Mouse (Mus musculus): ENCODE data around the gene Atf5. TPM values are rescaled to one million over a fixed set of nuclear protein-coding genes. Genes with fewer than 3 reads are reported as not detected.

The Atf5 gene
- polyA plus RNA-seq, 1 experiment from 2014 or later: 3.4 TPM

GRCm38 (mm10) chr7:44857905-44858304 is 41.4 kb upstream of the Atf5 start:
- Histone ChIP-seq H3K4me1 (replicated peaks; ENCODE audit: control insufficient read depth, insufficient read depth, low read length) (peaks cover 21% of the 10 kb centered on the region), H3K4me3 (ENCODE audit: low read depth, low read length) (peak overlapping the region; percentile 50), H3K9ac (ENCODE audit: low read length) (peak overlapping the region; percentile 67), H3K4me2 (ENCODE audit: low read depth, low read length, severe bottlenecking) (peak overlapping the region; percentile 93), H3K9me3 (ENCODE audit: control insufficient read depth, low read length) (no peaks in the 10 kb centered on the region), H3K27me3 (ENCODE audit: control insufficient read depth, insufficient read depth, low read length) (no peaks in the 10 kb centered on the region), H3K27ac (ENCODE audit: low read depth, low read length) (no peak overlapping the region), H3K36me3 (ENCODE audit: control insufficient read depth, insufficient read depth, low read length) (peaks cover under 1% of the 10 kb centered on the region; the same call in 1 of the 2 replicates)
- DNase-seq (ENCODE audit: low spot score) (no peak), ATAC-seq (replicated peaks; ENCODE audit: low FRiP score) (no peak)
- WGBS: 30% methylated on average over 8 of the region's 8 CpGs

GRCm38 (mm10) chr7:44857042-44857552 is 40.6 kb upstream of the Atf5 start, which contains the start of gene Pnkp:
Gene Pnkp (plus strand): TSS chr7:44857139.
- Histone ChIP-seq H3K9ac (ENCODE audit: low read length) (peak within 1 kb of the TSS; percentile 67), H3K4me3 (ENCODE audit: low read depth, low read length) (peak within 1 kb of the TSS; percentile 50), H3K36me3 (ENCODE audit: control insufficient read depth, insufficient read depth, low read length) (no peaks in the 10 kb centered on the region), H3K9me3 (ENCODE audit: control insufficient read depth, low read length) (no peaks in the 10 kb centered on the region), H3K27ac (ENCODE audit: low read depth, low read length) (peak within 1 kb of the TSS; percentile 65), H3K4me1 (replicated peaks; ENCODE audit: control insufficient read depth, insufficient read depth, low read length) (peaks cover 21% of the 10 kb centered on the region), H3K4me2 (ENCODE audit: low read depth, low read length, severe bottlenecking) (peak within 1 kb of the TSS; percentile 93), H3K27me3 (ENCODE audit: control insufficient read depth, insufficient read depth, low read length) (no peaks in the 10 kb centered on the region)
- peak; percentile 51 for ATAC-seq (replicated peaks; ENCODE audit: low FRiP score)
- peak; percentile 91 for DNase-seq (ENCODE audit: low spot score)
- under 1% methylated on average over 32 of the region's 32 CpGs for WGBS

GRCm38 (mm10) chr7:44856265-44856916 is 39.9 kb upstream of the Atf5 start:
- peak overlapping the region; percentile 65; the same call in 1 of the 2 replicates for H3K27ac ChIP-seq (ENCODE audit: low read depth, low read length)
- H3K36me3 ChIP-seq (ENCODE audit: control insufficient read depth, insufficient read depth, low read length): no peaks in the 10 kb centered on the region
- H3K9me3 ChIP-seq (ENCODE audit: control insufficient read depth, low read length): no peaks in the 10 kb centered on the region
- 65% methylated on average over 9 of the region's 9 CpGs for WGBS
- no peaks in the 10 kb centered on the region for H3K27me3 ChIP-seq (ENCODE audit: control insufficient read depth, insufficient read depth, low read length)
- DNase-seq (ENCODE audit: low spot score) (no peak), ATAC-seq (replicated peaks; ENCODE audit: low FRiP score) (no peak)
- H3K9ac ChIP-seq (ENCODE audit: low read length): peak overlapping the region; percentile 67; the same call in 1 of the 2 replicates
- peaks cover 21% of the 10 kb centered on the region for H3K4me1 ChIP-seq (replicated peaks; ENCODE audit: control insufficient read depth, insufficient read depth, low read length)
- peak overlapping the region; percentile 93 for H3K4me2 ChIP-seq (ENCODE audit: low read depth, low read length, severe bottlenecking)
- peak overlapping the region; percentile 50 for H3K4me3 ChIP-seq (ENCODE audit: low read depth, low read length)

- Histone ChIP-seq H3K4me1 (replicated peaks; ENCODE audit: control insufficient read depth, insufficient read depth, low read length) (peaks cover 28% of the 10 kb centered on the region), H3K36me3 (ENCODE audit: control insufficient read depth, insufficient read depth, low read length) (no peaks in the 10 kb centered on the region), H3K27me3 (ENCODE audit: control insufficient read depth, insufficient read depth, low read length) (no peaks in the 10 kb centered on the region), H3K4me3 (ENCODE audit: low read depth, low read length) (peak overlapping the region; percentile 44), H3K27ac (ENCODE audit: low read depth, low read length) (peak overlapping the region; percentile 86), H3K4me2 (ENCODE audit: low read depth, low read length, severe bottlenecking) (peak overlapping the region; percentile 94), H3K9me3 (ENCODE audit: control insufficient read depth, low read length) (no peaks in the 10 kb centered on the region), H3K9ac (ENCODE audit: low read length) (peak overlapping the region; percentile 70)
- DNase-seq (ENCODE audit: low spot score) (no peak), ATAC-seq (replicated peaks; ENCODE audit: low FRiP score) (no peak)
- 39% methylated on average over 10 of the region's 10 CpGs for WGBS
Observed at GRCm38 (mm10) chr7:44855036-44855435, 38.6 kb upstream of the Atf5 start.

- Histone ChIP-seq H3K4me1 (replicated peaks; ENCODE audit: control insufficient read depth, insufficient read depth, low read length) (peaks cover 28% of the 10 kb centered on the region), H3K27ac (ENCODE audit: low read depth, low read length) (peak overlapping the region; percentile 86), H3K27me3 (ENCODE audit: control insufficient read depth, insufficient read depth, low read length) (no peaks in the 10 kb centered on the region), H3K9ac (ENCODE audit: low read length) (peak overlapping the region; percentile 70), H3K4me2 (ENCODE audit: low read depth, low read length, severe bottlenecking) (peak overlapping the region; percentile 94), H3K9me3 (ENCODE audit: control insufficient read depth, low read length) (no peaks in the 10 kb centered on the region), H3K36me3 (ENCODE audit: control insufficient read depth, insufficient read depth, low read length) (no peaks in the 10 kb centered on the region), H3K4me3 (ENCODE audit: low read depth, low read length) (peak overlapping the region; percentile 44)
- peak; percentile 86 for DNase-seq (ENCODE audit: low spot score)
- WGBS: 3% methylated on average over 45 of the region's 45 CpGs
- ATAC-seq (replicated peaks; ENCODE audit: low FRiP score): peak; percentile 14; the same call in 1 of the 2 replicates
Observed at GRCm38 (mm10) chr7:44854356-44855031, 38.0 kb upstream of the Atf5 start.

GRCm38 (mm10) chr7:44853596-44854355 is 37.3 kb upstream of the Atf5 start:
- H3K4me1 ChIP-seq (replicated peaks; ENCODE audit: control insufficient read depth, insufficient read depth, low read length): peaks cover 28% of the 10 kb centered on the region
- H3K4me3 ChIP-seq (ENCODE audit: low read depth, low read length): peak overlapping the region; percentile 44
- peak; percentile 3; the same call in 1 of the 2 replicates for ATAC-seq (replicated peaks; ENCODE audit: low FRiP score)
- H3K27ac ChIP-seq (ENCODE audit: low read depth, low read length): peak overlapping the region; percentile 86
- H3K9me3 ChIP-seq (ENCODE audit: control insufficient read depth, low read length): no peaks in the 10 kb centered on the region
- no peaks in the 10 kb centered on the region for H3K36me3 ChIP-seq (ENCODE audit: control insufficient read depth, insufficient read depth, low read length)
- WGBS: 36% methylated on average over 26 of the region's 26 CpGs
- peak overlapping the region; percentile 70 for H3K9ac ChIP-seq (ENCODE audit: low read length)
- DNase-seq (ENCODE audit: low spot score): no peak
- H3K27me3 ChIP-seq (ENCODE audit: control insufficient read depth, insufficient read depth, low read length): no peaks in the 10 kb centered on the region
- peak overlapping the region; percentile 94 for H3K4me2 ChIP-seq (ENCODE audit: low read depth, low read length, severe bottlenecking)

GRCm38 (mm10) chr7:44853065-44853464 is 36.6 kb upstream of the Atf5 start:
- ATAC-seq (replicated peaks; ENCODE audit: low FRiP score) (no peak), DNase-seq (ENCODE audit: low spot score) (no peak)
- Histone ChIP-seq H3K4me2 (ENCODE audit: low read depth, low read length, severe bottlenecking) (no peak overlapping the region), H3K9ac (ENCODE audit: low read length) (no peak overlapping the region), H3K27ac (ENCODE audit: low read depth, low read length) (no peak overlapping the region), H3K36me3 (ENCODE audit: control insufficient read depth, insufficient read depth, low read length) (no peaks in the 10 kb centered on the region), H3K4me3 (ENCODE audit: low read depth, low read length) (no peak overlapping the region), H3K4me1 (replicated peaks; ENCODE audit: control insufficient read depth, insufficient read depth, low read length) (peaks cover 25% of the 10 kb centered on the region), H3K27me3 (ENCODE audit: control insufficient read depth, insufficient read depth, low read length) (no peaks in the 10 kb centered on the region), H3K9me3 (ENCODE audit: control insufficient read depth, low read length) (no peaks in the 10 kb centered on the region)
- WGBS: 98% methylated on average over 2 of the region's 2 CpGs

GRCm38 (mm10) chr7:44852259-44853027 is 36.0 kb upstream of the Atf5 start:
- no peak for ATAC-seq (replicated peaks; ENCODE audit: low FRiP score)
- H3K4me1 ChIP-seq (replicated peaks; ENCODE audit: control insufficient read depth, insufficient read depth, low read length): peaks cover 25% of the 10 kb centered on the region

More at GRCm38 (mm10) chr7:44852259-44853027, 36.0 kb upstream of the Atf5 start:
- no peaks in the 10 kb centered on the region for H3K27me3 ChIP-seq (ENCODE audit: control insufficient read depth, insufficient read depth, low read length)
- WGBS: 90% methylated on average over 36 of the region's 36 CpGs
- no peak overlapping the region for H3K4me2 ChIP-seq (ENCODE audit: low read depth, low read length, severe bottlenecking)
- no peak overlapping the region for H3K27ac ChIP-seq (ENCODE audit: low read depth, low read length)
- no peak for DNase-seq (ENCODE audit: low spot score)
- H3K9me3 ChIP-seq (ENCODE audit: control insufficient read depth, low read length): no peaks in the 10 kb centered on the region
- no peak overlapping the region for H3K4me3 ChIP-seq (ENCODE audit: low read depth, low read length)
- H3K36me3 ChIP-seq (ENCODE audit: control insufficient read depth, insufficient read depth, low read length): no peaks in the 10 kb centered on the region
- H3K9ac ChIP-seq (ENCODE audit: low read length): no peak overlapping the region
